Mouse (Mus musculus): ENCODE measurements around the gene Med17.

- TF ChIP-seq CTCF (IDR thresholded peaks at IDR 0.05; ENCODE audit: insufficient read depth, low read depth, low read length), result no peak
- TF ChIP-seq POLR2A (IDR thresholded peaks at IDR 0.05; ENCODE audit: insufficient read depth, low read depth, low read length), result no peak
Observed at GRCm38 (mm10) chr9:15240006-15240405, 39.7 kb downstream of the Med17 start.
